Mouse (Mus musculus) E14TG2a.4 (cell line): ENCODE measurements around the gene Zkscan2.

ENCODE experiments used
- CTCF ChIP-seq: conservative IDR thresholded peaks from 2 replicates; pipeline ENCODE4 v1.5.1; 2014; ENCODE audit warnings: low read length
- NANOG ChIP-seq: IDR thresholded peaks from 2 replicates; pipeline ENCODE4 v1.6.1; 2014; ENCODE audit warnings: borderline replicate concordance, low read length, mixed read lengths
- POU5F1 ChIP-seq: IDR thresholded peaks from 2 replicates; pipeline ENCODE4 v1.6.1; 2014; ENCODE audit warnings: low read length, borderline replicate concordance

GRCm38 (mm10) chr7:123450515-123450914, 49.7 kb downstream of the Zkscan2 start:
- TF ChIP-seq CTCF (no peak), POU5F1 (no peak), NANOG (no peak)
